Mouse (Mus musculus): ENCODE results near the gene Crtac1.

Gene Crtac1

DNA sequence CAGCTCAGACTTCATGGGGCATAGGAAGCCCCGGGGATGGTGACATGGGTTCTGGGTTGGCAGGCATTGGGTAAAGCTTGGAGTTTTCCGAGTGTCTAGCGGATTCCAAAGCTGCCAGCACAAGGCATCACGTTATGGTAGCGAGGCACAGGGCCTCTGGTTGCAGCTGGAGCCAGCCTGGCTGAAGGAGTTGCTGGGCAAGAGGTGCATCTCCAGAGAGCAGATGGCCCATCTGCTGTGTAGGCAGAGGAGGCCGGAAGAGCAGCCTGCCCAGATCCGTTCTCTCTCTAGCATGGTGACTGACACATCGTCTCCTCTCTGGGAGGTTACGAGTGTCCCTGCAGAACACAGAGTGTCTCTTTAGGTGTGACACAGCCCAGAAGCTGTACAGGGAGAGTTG lies 103.4 kb downstream of the Crtac1 start:
- no peak for DNase-seq (ENCODE audit: low spot score)

DNA sequence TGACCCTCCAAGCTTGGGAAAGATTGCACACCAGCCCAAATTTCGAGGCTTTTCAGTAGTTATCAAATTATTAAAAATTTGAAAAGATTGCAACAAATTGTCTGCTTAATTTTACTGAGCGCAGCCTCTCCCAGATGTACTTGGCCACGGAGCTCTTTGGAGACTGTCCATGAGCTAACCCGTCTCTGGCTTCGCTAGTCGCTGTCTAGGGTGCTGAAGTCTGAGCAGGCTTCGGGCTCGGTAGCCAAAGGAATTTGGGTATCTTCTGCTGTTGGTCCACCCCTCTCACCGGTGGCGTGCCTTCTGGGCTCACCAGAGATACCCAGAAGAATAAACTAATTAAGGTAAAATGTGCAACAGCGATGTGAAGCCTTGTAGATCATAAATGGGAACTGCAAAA lies 105.7 kb downstream of the Crtac1 start:
- no peak for DNase-seq (ENCODE audit: low spot score)

DNA sequence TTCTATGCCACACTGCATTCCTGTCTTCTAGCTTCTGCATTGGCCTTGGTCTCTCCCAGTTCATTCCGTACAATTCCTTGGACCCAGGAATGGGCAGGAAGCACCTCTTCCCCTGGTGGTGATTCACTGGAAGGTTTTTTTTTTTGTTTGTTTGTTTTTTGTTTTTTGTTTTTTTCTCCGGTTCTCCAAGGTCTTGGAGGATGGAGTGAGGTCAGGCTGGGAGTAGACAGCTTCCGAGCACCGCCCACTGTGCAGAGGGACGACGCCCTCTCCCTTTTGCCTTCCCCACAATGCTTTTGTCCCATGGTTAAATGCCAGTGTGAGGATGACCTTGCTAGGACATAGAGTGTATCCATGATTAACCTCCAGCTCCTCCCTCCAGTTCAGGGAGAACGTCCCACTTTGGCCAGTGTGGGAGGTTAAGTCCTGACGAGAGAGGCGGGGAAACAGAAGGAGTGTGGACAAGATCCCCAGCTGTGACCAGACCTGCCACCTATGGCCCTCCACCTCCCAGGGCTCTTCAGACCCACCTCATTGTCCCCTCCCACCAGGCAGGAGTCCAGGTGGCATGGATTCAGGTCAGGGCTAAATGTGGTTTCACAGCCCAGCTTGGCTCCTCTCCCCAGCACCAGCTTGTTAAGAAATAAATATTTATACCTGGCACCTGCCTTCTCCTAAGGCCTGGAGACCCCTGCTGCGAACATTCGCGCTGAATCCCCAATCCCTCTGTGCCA lies 109.1 kb downstream of the Crtac1 start:
- DNase-seq (ENCODE audit: low spot score), result no peak

DNA sequence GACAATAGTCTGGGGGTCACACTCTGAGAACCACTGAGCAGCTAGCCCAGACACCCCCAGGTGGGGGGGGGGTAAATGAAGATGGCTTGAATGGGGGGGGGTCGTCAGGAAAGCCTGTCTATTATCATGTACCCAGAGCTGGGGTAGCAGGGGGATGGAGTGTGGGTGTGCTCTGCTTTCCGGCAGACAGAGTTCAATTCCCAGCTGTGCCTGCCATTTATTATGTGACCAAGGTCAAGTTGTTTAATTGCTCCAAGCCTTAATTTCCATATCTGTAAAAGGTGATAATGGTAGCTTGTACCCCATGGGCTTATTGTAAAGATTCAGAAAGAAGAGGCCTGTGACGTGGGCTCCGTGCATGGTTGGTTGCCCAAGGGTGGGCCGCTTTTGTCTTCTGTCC lies 109.6 kb downstream of the Crtac1 start:
- no peak for DNase-seq (ENCODE audit: low spot score)

DNA sequence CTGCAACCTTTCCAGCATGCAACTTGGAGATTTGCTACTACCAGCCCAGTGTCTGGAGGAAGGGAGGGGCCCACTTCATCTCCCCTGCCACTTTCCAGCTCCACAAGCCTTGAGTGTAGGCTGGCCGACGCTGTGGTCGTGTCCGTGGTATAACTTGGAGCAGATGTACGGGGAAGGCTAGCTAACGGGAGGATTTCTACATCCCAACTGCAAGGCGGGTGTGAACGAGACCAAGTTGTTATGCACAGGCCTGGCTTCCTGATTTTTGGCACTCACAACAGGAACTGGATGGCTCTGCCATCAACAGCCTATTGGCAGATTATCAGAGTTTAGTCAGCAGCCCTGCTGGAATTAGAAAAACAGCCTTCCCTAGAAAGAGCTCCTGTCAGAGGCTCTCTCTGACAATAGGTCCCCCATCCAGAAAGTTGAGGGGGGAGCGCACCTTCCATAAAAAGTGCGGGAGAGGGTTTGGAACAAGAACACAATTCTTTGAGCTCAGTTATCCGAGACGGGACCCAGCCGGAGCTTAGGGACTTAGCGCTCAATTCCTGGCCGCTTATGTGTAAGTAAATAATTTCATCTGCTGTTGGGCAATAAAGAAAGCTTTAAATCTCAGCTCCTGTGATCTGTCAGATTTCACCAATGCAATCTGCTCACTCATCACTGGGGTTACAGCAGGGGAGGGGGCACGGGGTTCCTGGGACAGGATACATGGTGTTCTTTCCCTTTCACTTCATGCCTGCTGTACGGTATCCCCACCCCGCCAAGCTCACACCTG lies 113.7 kb downstream of the Crtac1 start:
- DNase-seq (ENCODE audit: low spot score), result no peak

DNA sequence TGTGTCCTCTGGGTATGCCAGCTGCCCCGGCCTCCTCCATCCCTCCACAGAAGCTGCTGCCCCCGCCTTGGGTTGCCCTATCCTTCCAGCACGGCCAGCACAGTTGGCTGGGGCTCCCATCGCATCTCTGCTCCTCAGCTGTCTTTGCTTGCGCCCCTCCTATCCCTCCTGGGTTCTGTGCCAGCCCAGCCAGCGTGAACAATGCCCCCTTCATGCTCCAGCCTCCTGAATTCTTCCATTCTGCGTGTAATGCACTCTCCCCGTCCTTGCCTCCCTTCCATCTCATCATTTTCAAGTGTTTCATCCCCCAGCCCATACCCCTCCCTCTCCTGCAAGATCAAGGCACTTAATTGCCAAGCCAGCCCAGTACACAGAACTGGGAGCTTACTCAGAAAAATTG lies 114.6 kb downstream of the Crtac1 start:
- no peak for DNase-seq (ENCODE audit: low spot score)

DNA sequence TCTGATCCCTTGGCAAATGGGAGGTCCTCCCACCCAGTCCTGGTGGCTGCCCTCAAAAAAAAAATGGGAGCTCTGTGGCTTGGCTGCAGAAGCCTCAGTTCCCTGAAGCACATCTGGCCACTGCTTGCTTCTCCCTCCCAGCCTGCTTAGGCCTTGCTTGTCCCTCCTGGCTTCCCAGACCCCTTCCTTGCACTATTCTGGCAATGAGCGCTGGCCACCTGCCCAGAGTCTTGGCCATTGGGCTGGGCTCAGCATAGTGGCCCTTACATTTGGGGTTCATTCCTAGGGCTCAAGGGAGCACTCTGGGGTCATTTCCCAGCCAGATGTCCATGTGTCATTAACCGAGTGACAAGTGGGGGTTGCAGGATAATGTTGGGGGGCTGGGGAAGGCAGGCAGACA lies 115.1 kb downstream of the Crtac1 start:
- no peak for DNase-seq (ENCODE audit: low spot score)

DNA sequence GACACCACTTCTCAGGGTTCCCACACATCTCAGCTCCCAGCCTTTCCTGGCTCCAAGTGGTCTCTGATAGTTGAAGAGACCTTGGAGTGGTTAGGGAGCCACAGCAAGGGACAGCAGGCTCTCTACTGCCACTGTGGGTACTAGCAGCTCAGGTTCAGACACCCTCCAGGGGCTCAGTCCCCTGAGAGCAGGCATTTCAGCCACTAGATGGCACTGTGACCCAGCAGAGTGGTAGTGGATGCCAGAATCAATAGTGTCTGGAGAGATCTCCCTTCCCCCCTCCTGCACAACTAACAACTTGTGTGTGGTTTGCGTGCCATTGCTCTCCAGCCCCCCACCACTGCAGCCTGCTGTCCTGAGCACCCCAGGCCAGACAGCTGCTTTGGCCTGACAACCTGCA lies 115.7 kb downstream of the Crtac1 start:
- peak; percentile 34 for DNase-seq (ENCODE audit: low spot score)

DNA sequence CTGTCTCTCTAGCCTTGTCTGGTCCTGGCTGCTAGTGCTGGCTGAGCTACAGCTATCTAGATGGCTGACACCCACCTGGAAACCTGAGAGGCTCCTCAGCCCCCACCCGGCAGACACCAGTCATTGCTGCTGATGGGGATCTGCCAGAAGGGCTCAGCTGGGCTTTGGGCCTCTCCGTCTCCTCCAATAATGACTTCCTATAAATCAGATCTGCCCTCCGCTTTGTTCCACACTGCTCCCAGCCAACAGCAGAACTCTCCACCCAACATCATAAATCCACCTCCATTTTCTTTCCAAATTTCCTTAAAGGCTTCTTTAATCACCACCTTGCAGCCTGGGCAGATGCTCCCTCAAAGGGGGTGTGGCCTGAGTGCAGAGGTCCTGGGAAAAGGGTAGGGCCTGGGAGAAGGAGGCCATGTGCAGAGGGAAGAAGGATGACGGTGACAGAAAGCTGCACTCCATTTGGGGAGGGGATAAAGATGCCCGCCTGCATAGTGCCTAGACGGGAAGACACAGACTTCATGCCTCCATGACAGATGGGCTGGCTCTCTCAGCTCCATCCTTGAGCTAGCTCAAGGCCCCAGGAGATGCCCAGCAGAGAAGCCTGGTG lies 116.4 kb downstream of the Crtac1 start:
- DNase-seq (ENCODE audit: low spot score), result no peak

DNA sequence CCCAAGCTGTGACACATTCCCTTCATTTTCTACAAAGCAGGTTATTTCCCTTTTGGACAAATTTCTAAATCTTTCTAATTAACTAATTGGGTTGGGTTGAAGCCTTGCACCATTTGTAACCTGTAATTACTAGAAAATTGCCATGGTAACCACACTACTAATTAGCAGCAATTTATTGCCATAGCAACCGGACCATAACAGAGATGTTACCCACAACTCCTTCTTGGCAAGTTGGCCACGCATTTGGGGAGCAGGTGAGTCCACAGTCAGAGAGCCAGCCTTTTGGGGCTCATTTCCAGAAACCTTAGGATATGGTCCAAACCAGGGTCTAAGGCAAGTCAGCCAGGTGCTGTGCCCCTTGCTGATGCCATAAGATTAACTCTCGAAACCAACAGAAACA lies 119.4 kb downstream of the Crtac1 start:
- no peak for DNase-seq (ENCODE audit: low spot score)

DNA sequence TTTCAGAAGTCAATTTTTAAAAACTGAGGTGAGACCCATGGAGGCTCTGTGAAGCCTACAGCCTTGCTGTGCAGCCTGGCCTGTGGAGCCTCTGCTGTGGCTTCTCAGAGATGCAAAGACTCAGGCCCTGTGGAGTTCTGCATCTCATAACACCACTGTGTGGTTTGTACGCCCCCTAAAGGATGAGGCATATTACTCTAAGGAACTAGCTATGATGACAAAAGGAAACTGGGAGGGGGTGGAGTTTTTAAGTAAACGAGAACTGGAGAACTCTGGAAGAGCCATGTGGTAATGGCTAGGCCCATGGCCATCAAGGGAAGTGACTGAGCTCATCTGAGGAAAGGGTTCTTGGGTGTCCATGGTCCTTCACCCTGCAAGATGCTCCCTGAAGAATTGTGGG lies 120.3 kb downstream of the Crtac1 start:
- DNase-seq (ENCODE audit: low spot score), result no peak

DNA sequence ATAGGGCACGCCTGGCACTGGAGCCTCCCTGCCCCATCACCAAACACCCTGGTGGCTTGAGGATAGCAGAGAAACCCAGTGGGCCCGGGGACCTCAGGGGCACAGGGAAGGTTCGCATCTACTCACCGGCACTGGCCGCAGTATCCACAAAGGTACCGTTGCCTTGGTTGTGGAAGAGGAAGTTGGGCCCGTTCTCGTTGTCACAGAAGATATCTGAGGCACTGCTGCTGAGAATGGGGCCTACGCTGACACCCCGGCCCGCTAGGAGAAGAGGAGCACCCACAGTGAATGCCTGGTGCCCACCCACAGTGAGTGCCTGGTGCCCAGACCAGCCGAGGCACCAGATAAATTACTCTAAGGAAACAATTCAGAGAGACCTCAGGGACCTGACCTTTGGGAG lies 122.7 kb downstream of the Crtac1 start:
- no peak for DNase-seq (ENCODE audit: low spot score)

DNA sequence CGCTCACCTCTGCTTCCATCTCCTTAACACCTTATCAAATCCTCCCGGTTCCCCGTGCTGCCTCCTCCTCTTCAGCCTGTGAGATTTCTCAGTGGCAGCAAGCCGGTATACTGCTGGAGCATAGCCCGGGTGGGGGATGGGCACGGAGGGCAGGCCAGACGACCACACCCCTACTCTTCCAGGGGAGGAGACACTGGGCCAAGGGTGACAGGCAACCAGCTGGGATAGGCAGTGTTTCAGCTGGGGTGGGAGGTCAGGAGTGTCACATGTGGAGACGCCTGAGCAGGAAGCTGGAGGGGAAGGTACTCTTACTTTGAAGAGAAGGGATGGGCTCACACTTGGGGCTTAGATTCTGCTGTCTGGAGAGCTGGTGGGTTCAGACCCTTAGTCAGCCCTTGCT lies 124.6 kb downstream of the Crtac1 start:
- DNase-seq (ENCODE audit: low spot score), result no peak

DNA sequence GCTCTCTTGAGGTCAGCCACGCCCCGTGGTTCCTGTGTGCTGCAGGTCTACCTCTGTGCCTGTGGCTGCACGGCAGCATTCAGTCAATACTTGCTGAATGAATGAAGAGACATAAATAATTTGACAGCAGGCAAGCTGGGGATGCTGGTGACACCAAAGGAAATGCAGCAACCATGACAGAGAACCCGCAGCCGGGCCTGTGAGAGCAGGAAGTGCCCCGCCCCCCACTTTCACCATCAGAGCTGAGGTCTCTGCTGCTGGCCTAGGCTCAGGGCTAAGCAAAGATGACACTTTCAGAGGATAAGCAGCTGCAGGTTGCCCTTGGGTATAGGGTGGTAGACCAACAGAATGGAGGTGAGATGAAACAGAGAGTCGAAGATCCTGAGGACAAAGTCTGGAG lies 125.4 kb downstream of the Crtac1 start:
- no peak for DNase-seq (ENCODE audit: low spot score)

DNA sequence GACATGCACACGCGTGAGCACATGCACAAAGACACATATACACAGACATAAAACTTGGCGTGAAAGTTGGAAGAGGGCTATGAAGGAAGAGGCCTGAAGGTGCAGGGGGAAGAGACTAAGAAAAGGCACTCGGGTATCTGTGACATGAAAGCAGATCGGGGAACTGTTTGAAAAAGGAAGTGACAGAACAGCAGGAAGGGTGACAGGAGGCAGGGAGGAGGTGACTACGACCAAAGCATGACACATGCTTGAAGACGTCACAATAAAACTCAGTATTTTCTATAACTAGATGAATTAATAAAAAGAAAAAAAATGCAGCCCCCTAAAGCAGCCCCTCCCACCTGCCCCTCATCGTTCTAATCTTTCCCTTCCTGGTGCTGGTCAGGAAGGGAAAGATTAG lies 125.8 kb downstream of the Crtac1 start:
- no peak for DNase-seq (ENCODE audit: low spot score)

DNA sequence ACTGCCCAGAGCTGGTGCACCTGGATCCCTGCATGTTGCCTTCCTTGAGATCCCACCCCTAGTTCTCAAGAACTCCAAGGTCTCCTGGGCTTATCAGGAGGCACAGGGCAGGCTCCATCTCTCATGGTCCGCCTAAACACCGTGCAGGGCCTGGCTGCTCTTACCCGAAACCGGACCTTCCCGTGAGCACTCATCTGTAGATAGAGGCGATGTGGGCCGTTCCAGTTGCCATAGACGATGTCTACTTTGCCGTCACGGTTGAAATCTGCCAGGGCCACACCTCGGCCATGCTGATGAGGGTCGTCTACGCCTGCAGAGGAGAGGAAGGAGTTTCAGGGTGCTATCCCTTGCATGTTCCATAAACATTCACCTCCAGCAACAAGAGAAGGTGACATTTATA lies 127.1 kb downstream of the Crtac1 start:
- no peak for DNase-seq (ENCODE audit: low spot score)

DNA sequence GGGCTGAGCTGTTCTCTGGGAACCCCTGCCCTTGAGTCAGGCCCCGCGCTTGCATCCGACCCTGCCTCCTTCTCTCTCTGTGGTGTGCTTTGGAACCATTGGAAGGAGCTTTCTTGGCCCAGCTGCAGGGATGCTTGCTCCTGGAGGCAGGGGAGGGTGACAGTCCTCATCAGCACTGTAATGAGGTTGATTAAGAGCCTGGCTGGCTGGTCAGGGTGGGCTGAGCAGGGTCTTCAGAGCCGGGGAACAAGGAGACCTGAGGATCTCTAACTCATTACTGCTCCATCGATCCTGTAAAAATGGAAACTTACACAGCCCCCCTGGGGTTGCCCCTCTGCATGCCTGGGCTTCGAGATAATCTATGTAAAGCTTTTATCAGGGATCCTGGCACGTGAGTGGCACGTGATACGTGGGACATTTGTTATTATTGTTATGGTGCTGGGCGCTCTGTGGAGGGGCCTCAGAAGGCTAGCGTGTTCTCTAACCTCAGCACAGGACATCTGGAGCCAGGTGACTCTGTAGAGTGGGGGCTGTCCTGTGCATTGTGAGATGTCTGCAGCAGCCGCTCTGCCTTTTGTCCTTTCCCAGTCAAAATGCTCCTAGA lies 128.3 kb downstream of the Crtac1 start:
- DNase-seq (ENCODE audit: low spot score), result no peak

DNA sequence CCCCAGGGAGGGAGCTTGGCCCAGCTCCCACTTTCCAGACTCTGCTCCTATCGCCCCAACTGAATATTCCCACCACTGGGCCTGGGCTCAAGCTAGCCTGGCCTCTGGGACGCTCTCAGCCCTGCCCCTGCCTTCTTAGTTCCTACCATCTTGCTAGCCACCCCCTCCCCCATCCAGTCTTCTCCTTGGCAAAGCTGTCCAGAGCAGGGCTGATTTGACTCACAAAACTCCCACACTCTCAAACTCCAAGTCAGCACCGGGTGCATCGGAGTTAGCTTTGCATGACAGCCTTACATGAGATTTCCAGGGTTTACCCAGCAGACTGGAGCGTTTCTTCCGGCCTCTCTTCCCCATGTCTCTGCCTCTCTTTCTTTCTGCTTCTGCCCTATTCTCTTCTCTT lies 138.4 kb downstream of the Crtac1 start:
- DNase-seq (ENCODE audit: low spot score), result no peak

DNA sequence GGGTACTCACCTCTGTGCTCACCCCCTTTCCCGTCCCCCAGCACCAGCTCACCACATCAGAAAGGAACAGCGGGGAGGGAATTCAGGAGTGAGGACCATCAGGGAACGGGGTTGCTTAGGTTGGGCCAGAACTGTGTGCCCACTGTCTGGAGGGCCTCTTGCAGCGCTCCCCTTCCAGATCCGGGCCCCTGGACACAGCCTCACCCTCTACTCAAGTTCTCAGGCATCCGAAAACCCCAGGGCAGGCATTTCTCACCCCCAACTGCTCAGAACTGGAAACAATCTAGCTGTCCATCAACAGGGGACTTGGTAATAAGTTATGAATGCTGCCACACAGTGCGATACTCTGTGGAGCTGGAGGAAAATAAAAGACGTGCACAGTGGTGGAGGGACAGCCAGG lies 139.5 kb downstream of the Crtac1 start:
- DNase-seq (ENCODE audit: low spot score), result no peak

DNA sequence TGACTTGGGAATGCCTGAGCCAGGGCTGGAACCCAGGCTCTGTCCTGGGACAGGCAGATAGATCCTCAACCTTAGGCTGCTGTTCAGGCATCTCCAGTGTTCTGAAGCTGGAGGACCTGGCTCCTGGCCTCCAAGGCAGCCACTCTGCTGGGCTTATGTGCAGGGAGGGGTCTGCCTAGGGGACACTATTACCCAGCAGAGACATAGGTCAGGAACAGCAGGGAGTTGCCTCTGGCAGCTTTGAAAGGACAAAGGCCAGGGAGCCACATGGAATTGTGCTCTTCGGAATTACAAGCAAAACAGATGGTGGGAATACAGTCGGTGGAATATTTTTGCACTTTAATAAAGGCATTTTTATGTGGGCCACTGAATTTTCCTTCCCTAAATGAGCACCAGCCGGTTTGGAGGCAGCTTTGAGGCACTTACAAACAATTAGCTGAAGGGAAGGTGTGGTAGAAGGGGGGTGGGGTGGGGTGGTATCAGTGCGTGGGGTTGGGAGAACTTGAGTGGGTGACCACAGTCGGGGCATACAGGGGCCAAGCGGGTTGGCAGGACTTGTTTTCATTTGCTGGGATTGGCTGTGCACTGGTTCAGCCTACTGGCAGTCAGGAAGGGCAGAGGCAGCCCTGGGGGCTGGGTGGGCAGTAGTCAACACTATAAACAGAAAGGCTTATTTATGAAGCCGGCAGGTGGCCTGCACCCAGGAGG lies 140.5 kb downstream of the Crtac1 start:
- no peak for DNase-seq (ENCODE audit: low spot score)

DNA sequence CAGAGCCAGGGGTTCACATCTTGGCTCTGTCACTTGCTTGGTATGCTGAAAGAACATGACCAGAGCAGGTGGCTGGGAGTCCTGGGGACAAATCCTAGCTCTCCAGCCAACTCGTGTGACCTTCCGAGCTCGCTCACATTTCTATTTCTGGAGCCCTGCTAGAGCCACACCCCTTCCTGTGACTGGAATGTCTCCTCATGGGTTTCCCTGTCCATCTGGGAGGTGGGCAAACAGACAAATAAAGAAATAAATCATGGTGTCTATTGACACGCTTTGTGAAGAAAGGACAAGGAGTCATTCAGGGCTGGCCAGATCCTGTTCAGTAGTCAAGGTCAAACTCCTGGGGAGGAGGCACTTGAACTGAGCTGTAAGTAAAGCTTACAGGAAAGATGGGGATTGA lies 143.2 kb downstream of the Crtac1 start:
- DNase-seq (ENCODE audit: low spot score), result no peak

DNA sequence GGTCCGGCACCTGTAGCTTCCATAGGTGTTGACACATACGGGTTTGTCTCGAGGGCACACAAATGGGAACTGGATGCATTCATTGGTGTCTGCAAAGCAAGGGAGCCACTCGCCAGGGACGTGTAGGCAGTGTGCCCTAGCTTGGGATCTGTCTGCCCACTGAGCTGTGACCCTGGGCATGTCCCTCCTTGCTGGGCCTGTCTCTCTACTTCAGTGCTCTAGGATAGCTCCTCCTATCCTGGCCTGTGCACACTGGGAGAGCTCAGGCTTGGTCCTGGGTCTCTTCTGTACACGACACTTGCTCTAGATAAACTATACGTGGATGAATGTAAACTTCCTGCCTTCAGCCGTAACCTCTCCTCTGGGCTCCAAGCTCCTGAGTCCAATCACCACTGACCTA lies 147.4 kb downstream of the Crtac1 start:
- no peak for DNase-seq (ENCODE audit: low spot score)
